In genomic region chr7:129137303-129137990, GRCm38 (mm10) we compare ENCODE assay signal across 26 mouse cellular contexts.
DNase-seq lines count a peak whose midpoint lies in the region; ATAC-seq lines count a peak whose summit lies in the region.
"Had no signal": no experiment of that assay in that cellular context is flagged by ENCODE, and none has a peak within 500 bp of the region (broad histone marks: within the 10 kb centered on the region; RNA-seq: fewer than 3 reads in every experiment).

No protein-coding gene starts in this region.

- no peak overlapping the region for H3K9ac ChIP-seq in liver, embryonic 12.5 days
- H3K9ac ChIP-seq: embryonic facial prominence, embryonic 12.5 days; heart, embryonic 13.5 days; hindbrain, embryonic 14.5 days; liver, embryonic 15.5 days; lung, embryonic 14.5 days; midbrain, embryonic 15.5 days; neural tube, embryonic 15.5 days had no signal

- H3K27me3 ChIP-seq in liver, embryonic 12.5 days (replicated peaks), result no peaks in the 10 kb centered on the region
- H3K27me3 ChIP-seq: embryonic facial prominence, embryonic 12.5 days; heart, embryonic 13.5 days; liver, embryonic 15.5 days; midbrain, embryonic 15.5 days; neural tube, embryonic 15.5 days had no signal

- H3K4me2 ChIP-seq in liver, embryonic 12.5 days, result no peak overlapping the region
- H3K4me2 ChIP-seq: embryonic facial prominence, embryonic 12.5 days; heart, embryonic 13.5 days; hindbrain, embryonic 14.5 days; liver, embryonic 15.5 days; lung, embryonic 14.5 days; midbrain, embryonic 15.5 days; neural tube, embryonic 15.5 days had no signal

- H3K4me3 ChIP-seq in liver, embryonic 12.5 days, result no peak overlapping the region
- H3K4me3 ChIP-seq: embryonic facial prominence, embryonic 12.5 days; heart, embryonic 13.5 days; liver, embryonic 15.5 days; midbrain, embryonic 15.5 days; neural tube, embryonic 15.5 days had no signal

- DNase-seq in adrenal gland, adult 2 months, result peak; percentile 3
- DNase-seq in adrenal gland, adult 8-10 months, result no peak
- DNase-seq in layer of hippocampus, adult 11-12 months (ENCODE audit: low spot score), result peak; percentile 17
- DNase-seq in layer of hippocampus, adult 9-10 months (ENCODE audit: low spot score), result no peak
- peak; percentile 26 for DNase-seq in right cerebral cortex, adult 18-20 months
- DNase-seq in right cerebral cortex, postnatal 4 days, result no peak
- DNase-seq in telencephalon, adult 2 months (ENCODE audit: low read depth, low spot score), result peak; percentile 34
- DNase-seq: adrenal gland, postnatal 36 days; cerebellum, adult 8-10 months; cerebellum, postnatal 25 days; heart, postnatal 10 days; kidney, postnatal 14 days; liver; lung, embryonic 14.5 days; lung, postnatal 14 days; retina, postnatal 1 day had no signal

- ATAC-seq in liver, embryonic 12.5 days, result no peak
- ATAC-seq: forebrain, embryonic 16.5 days; intestine, postnatal 0 days; midbrain, embryonic 15.5 days; Patski had no signal

- 69% methylated on average over 11 of the region's 11 CpGs for WGBS in liver, embryonic 12.5 days (ENCODE audit: insufficient replicate concordance)

- H3K9me3 ChIP-seq in liver, embryonic 12.5 days (replicated peaks), result no peaks in the 10 kb centered on the region
- H3K9me3 ChIP-seq: embryonic facial prominence, embryonic 12.5 days; heart, embryonic 13.5 days; liver, embryonic 15.5 days; midbrain, embryonic 15.5 days; neural tube, embryonic 15.5 days had no signal

- no peaks in the 10 kb centered on the region for H3K4me1 ChIP-seq in liver, embryonic 12.5 days
- H3K4me1 ChIP-seq: liver, embryonic 15.5 days had no signal

- no peaks in the 10 kb centered on the region for H3K36me3 ChIP-seq in liver, embryonic 12.5 days
- H3K36me3 ChIP-seq: embryonic facial prominence, embryonic 12.5 days; heart, embryonic 13.5 days; liver, embryonic 15.5 days; midbrain, embryonic 15.5 days; neural tube, embryonic 15.5 days had no signal

- H3K27ac ChIP-seq in liver, embryonic 12.5 days, result no peak overlapping the region
- H3K27ac ChIP-seq: embryonic facial prominence, embryonic 12.5 days; heart, embryonic 13.5 days; hindbrain, embryonic 14.5 days; liver, embryonic 15.5 days; midbrain, embryonic 15.5 days; neural tube, embryonic 15.5 days had no signal

Comparison
In these comparisons a context has a peak if more than half of its experiments do, and no peak if none do; other contexts are left out.
1. DNase-seq: peak in adrenal gland, adult 2 months (single experiment), layer of hippocampus, adult 11-12 months (single experiment), right cerebral cortex, adult 18-20 months (single experiment) and telencephalon, adult 2 months (single experiment); none in adrenal gland, adult 8-10 months (single experiment), layer of hippocampus, adult 9-10 months (single experiment) and right cerebral cortex, postnatal 4 days (single experiment).